Mouse (Mus musculus): ENCODE data around the gene Tnk2. TPM values are rescaled to one million over a fixed set of nuclear protein-coding genes. Genes with fewer than 3 reads are reported as not detected.

Tnk2 gene
- total and polyA plus RNA-seq, 3 experiments, result 14.7 to 62.2 (median 31.9) TPM

DNA sequence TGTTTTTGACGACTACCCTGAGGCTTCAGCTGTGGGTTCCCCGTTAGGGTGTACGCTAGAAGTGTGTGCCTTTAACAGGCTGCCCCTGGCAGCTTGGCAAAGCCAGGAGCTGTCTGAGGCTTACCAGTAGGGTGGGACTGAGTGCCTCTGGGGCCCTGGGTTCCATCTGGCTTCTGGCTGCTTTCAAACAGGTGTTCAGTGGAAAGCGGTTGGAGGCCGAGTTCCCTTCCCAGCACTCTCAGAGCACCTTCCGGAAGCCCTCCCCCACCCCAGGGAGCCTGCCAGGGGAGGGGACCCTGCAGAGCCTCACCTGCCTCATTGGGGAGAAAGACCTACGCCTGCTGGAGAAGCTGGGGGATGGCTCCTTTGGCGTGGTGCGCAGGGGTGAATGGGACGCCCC, 24.4 kb downstream of the Tnk2 start:
- Histone ChIP-seq H3K36me3 (replicated peaks in 1 of 2; ENCODE audit: control insufficient read depth in 1 of 2, insufficient read depth in 1 of 2, low read length in 1 of 2) (peaks cover 0 to 48% of the 10 kb centered on the region in 2 experiments), H3K4me1 (ENCODE audit: control insufficient read depth in 1 of 2, insufficient read depth in 2 of 2) (peaks cover 51 to 94% of the 10 kb centered on the region in 2 experiments)
- dilution Hi-C loops (cut with MboI; ENCODE audit: extremely low pct_ligation_motif_present, extremely low pct_unique_long_range_greater_than_20kb, low sequenced_read_pairs), result no loop called here

GRCm38 (mm10) chr16:32668472-32668871, 24.8 kb downstream of the Tnk2 start:
- H3K9ac ChIP-seq (ENCODE audit: insufficient read depth, low read depth), result 0 out of 2 replicates have a peak overlapping the region, but pooled peaks have one; percentile 4
- H3K4me3 ChIP-seq (replicated peaks in 1 of 3; ENCODE audit: low read depth in 2 of 3, low read length in 2 of 3, poor library complexity in 1 of 3), result peak overlapping the region in 1 of 3 experiments; percentile 4
- no peak for TF ChIP-seq NRF1 (IDR thresholded peaks at IDR 0.05; ENCODE audit: low read depth, low read length)
- no peak for TF ChIP-seq KAT2A (IDR thresholded peaks at IDR 0.05; ENCODE audit: insufficient replicate concordance, low read length)
- TF ChIP-seq ZKSCAN1 (IDR thresholded peaks at IDR 0.05; ENCODE audit: borderline replicate concordance, low read depth, low read length), result no peak
- TF ChIP-seq JUN (IDR thresholded peaks at IDR 0.05; ENCODE audit: insufficient read depth, low read depth, low read length), result no peak
- peak; percentile 37; the same call in 1 of the 2 replicates for TF ChIP-seq IRF4 (IDR thresholded peaks at IDR 0.05; ENCODE audit: low read depth, low read length)
- TF ChIP-seq POLR2AphosphoS2 (IDR thresholded peaks at IDR 0.05; ENCODE audit: low read depth, low read length), result no peak
- TF ChIP-seq MYC (IDR thresholded peaks at IDR 0.05; ENCODE audit: low read depth, low read length), result no peak
- peak; percentile 50 to 90; a peak in 3 of 4 replicates for TF ChIP-seq CTCF (conservative IDR thresholded peaks at IDR 0.05 in 1 of 2, IDR thresholded peaks at IDR 0.05 in 1 of 2; ENCODE audit: low read depth in 2 of 2, low read length in 2 of 2)
- no peak for TF ChIP-seq CHD2 (IDR thresholded peaks at IDR 0.05; ENCODE audit: low read length)
- TF ChIP-seq SIN3A (IDR thresholded peaks at IDR 0.05; ENCODE audit: low read length), result no peak
- TF ChIP-seq MXI1 (IDR thresholded peaks at IDR 0.05; ENCODE audit: low read depth, low read length), result no peak
- no peak for TF ChIP-seq UBTF (IDR thresholded peaks at IDR 0.05; ENCODE audit: low read depth, low read length)
- no peak for TF ChIP-seq TBP (conservative IDR thresholded peaks at IDR 0.05; ENCODE audit: low read depth, low read length)
- peak; percentile 78 for TF ChIP-seq RAD21 (IDR thresholded peaks at IDR 0.05; ENCODE audit: low read depth, low read length)
- no peak for TF ChIP-seq JUND (conservative IDR thresholded peaks at IDR 0.05; ENCODE audit: low read depth, low read length)
- TF ChIP-seq NELFE (IDR thresholded peaks at IDR 0.05; ENCODE audit: low read depth, low read length), result no peak
- TF ChIP-seq MAFK (IDR thresholded peaks at IDR 0.05; ENCODE audit: insufficient replicate concordance, low read length), result no peak
- no peak for TF ChIP-seq GABPA (IDR thresholded peaks at IDR 0.05; ENCODE audit: insufficient replicate concordance, low read depth, low read length)
- no peak for TF ChIP-seq MAZ (IDR thresholded peaks at IDR 0.05; ENCODE audit: low read depth, low read length)
- TF ChIP-seq SMC3 (IDR thresholded peaks at IDR 0.05; ENCODE audit: low read depth, low read length), result peak; percentile 74
- TF ChIP-seq ZMIZ1 (IDR thresholded peaks at IDR 0.05; ENCODE audit: low read depth, low read length), result no peak
- TF ChIP-seq USF1 (IDR thresholded peaks at IDR 0.05; ENCODE audit: low read depth, low read length), result no peak
- TF ChIP-seq BHLHE40 (IDR thresholded peaks at IDR 0.05; ENCODE audit: low read depth, low read length), result no peak
- TF ChIP-seq USF2 (conservative IDR thresholded peaks at IDR 0.05; ENCODE audit: low read depth, low read length), result no peak
- peak; percentile 42 for TF ChIP-seq ZC3H11A (IDR thresholded peaks at IDR 0.05; ENCODE audit: low read depth, low read length)
- TF ChIP-seq MEF2A (IDR thresholded peaks at IDR 0.05; ENCODE audit: borderline replicate concordance, low read depth, low read length), result no peak
- TF ChIP-seq MAX (IDR thresholded peaks at IDR 0.05; ENCODE audit: low read length), result no peak
- peaks cover 0 to 43% of the 10 kb centered on the region in 2 experiments for H3K36me3 ChIP-seq (replicated peaks in 1 of 2; ENCODE audit: control insufficient read depth in 1 of 2, insufficient read depth in 1 of 2, low read length in 1 of 2)
- no peaks in the 10 kb centered on the region for H3K9me3 ChIP-seq (replicated peaks; ENCODE audit: low read length)
- H3K27ac ChIP-seq (ENCODE audit: insufficient read depth, low read depth), result peak overlapping the region; percentile 29; the same call in 1 of the 2 replicates
- dilution Hi-C loops (cut with MboI; ENCODE audit: extremely low pct_ligation_motif_present, extremely low pct_unique_long_range_greater_than_20kb, low sequenced_read_pairs), result no loop called here
- in situ Hi-C loops (cut with MboI; ENCODE audit: low pct_ligation_motif_present, low pct_unique_long_range_greater_than_20kb, low sequenced_read_pairs), result no loop called here
- peaks cover 51 to 92% of the 10 kb centered on the region in 2 experiments for H3K4me1 ChIP-seq (ENCODE audit: control insufficient read depth in 1 of 2, insufficient read depth in 2 of 2)
- H3K27me3 ChIP-seq (replicated peaks), result no peaks in the 10 kb centered on the region
- H3K79me2 ChIP-seq (replicated peaks; ENCODE audit: control insufficient read depth, extremely low read depth, insufficient read depth, poor library complexity, severe bottlenecking), result no peaks in the 10 kb centered on the region
- H3K4me2 ChIP-seq (ENCODE audit: insufficient read depth, low read depth, poor library complexity, severe bottlenecking), result peak overlapping the region; percentile 60
- no peak for DNase-seq (ENCODE audit: extremely low read depth)

More for the DNA sequence above, 24.4 kb downstream of the Tnk2 start:
- Histone ChIP-seq H3K79me2 (replicated peaks; ENCODE audit: control insufficient read depth, extremely low read depth, insufficient read depth, poor library complexity, severe bottlenecking) (no peaks in the 10 kb centered on the region), H3K9ac (ENCODE audit: insufficient read depth, low read depth) (peak overlapping the region; percentile 4; the same call in 1 of the 2 replicates), H3K4me3 (replicated peaks in 1 of 3; ENCODE audit: low read depth in 2 of 3, low read length in 2 of 3, poor library complexity in 1 of 3) (peak overlapping the region in 1 of 3 experiments; percentile 4), H3K27me3 (replicated peaks) (no peaks in the 10 kb centered on the region), H3K9me3 (replicated peaks; ENCODE audit: low read length) (no peaks in the 10 kb centered on the region), H3K4me2 (ENCODE audit: insufficient read depth, low read depth, poor library complexity, severe bottlenecking) (peak overlapping the region; percentile 60), H3K27ac (ENCODE audit: insufficient read depth, low read depth) (peak overlapping the region; percentile 29; the same call in 1 of the 2 replicates)
- in situ Hi-C loops (cut with MboI; ENCODE audit: low pct_ligation_motif_present, low pct_unique_long_range_greater_than_20kb, low sequenced_read_pairs), result no loop called here
- TF ChIP-seq UBTF (IDR thresholded peaks at IDR 0.05; ENCODE audit: low read depth, low read length), result no peak
- TF ChIP-seq PAX5 (IDR thresholded peaks at IDR 0.05; ENCODE audit: low read length), result no peak
- TF ChIP-seq USF2 (conservative IDR thresholded peaks at IDR 0.05; ENCODE audit: low read depth, low read length), result no peak
- TF ChIP-seq RAD21 (IDR thresholded peaks at IDR 0.05; ENCODE audit: low read depth, low read length), result no peak
- no peak for TF ChIP-seq TBP (conservative IDR thresholded peaks at IDR 0.05; ENCODE audit: low read depth, low read length)
- TF ChIP-seq MEF2A (IDR thresholded peaks at IDR 0.05; ENCODE audit: borderline replicate concordance, low read depth, low read length), result no peak
- no peak for TF ChIP-seq MAX (IDR thresholded peaks at IDR 0.05; ENCODE audit: low read length)
- no peak for TF ChIP-seq HCFC1 (IDR thresholded peaks at IDR 0.05; ENCODE audit: low read depth, low read length)
- TF ChIP-seq TCF12 (IDR thresholded peaks at IDR 0.05; ENCODE audit: low read depth, low read length), result no peak
- no peak for TF ChIP-seq RCOR1 (conservative IDR thresholded peaks at IDR 0.05; ENCODE audit: low read depth, low read length)
- TF ChIP-seq CHD2 (IDR thresholded peaks at IDR 0.05; ENCODE audit: low read length), result no peak
- TF ChIP-seq ETS1 (conservative IDR thresholded peaks at IDR 0.05; ENCODE audit: low read depth, low read length), result no peak
- TF ChIP-seq JUND (conservative IDR thresholded peaks at IDR 0.05; ENCODE audit: low read depth, low read length), result no peak
- no peak for TF ChIP-seq GABPA (IDR thresholded peaks at IDR 0.05; ENCODE audit: insufficient replicate concordance, low read depth, low read length)
- TF ChIP-seq MYC (IDR thresholded peaks at IDR 0.05; ENCODE audit: low read depth, low read length), result no peak
- no peak for DNase-seq (ENCODE audit: extremely low read depth)
